Mouse (Mus musculus) natural killer cell, adult 2 months (primary cell): ENCODE results near the gene Chd2.

Experiments used
- DNase-seq, 2 experiments: peaks; one replicate each; pipeline ENCODE4 v3.0.0; 2022; ENCODE audit warnings: low spot score in 2 of 2

Chd2 gene

GRCm38 (mm10) chr7:73561492-73562055 lies 19.9 kb upstream of the Chd2 start:
- no peak for DNase-seq

GRCm38 (mm10) chr7:73560811-73561210 lies 19.2 kb upstream of the Chd2 start:
- no peak for DNase-seq

GRCm38 (mm10) chr7:73559853-73560190 lies 18.2 kb upstream of the Chd2 start:
- no peak for DNase-seq

GRCm38 (mm10) chr7:73559170-73559852 lies 17.7 kb upstream of the Chd2 start:
- DNase-seq = no peak

GRCm38 (mm10) chr7:73558293-73559169 lies 16.9 kb upstream of the Chd2 start:
- peak; percentile 99 for DNase-seq

GRCm38 (mm10) chr7:73557671-73558265 lies 16.1 kb upstream of the Chd2 start:
- peak; percentile 33 to 50 for DNase-seq

- no peak for DNase-seq
Measured at GRCm38 (mm10) chr7:73556688-73557667, 15.3 kb upstream of the Chd2 start.

GRCm38 (mm10) chr7:73555918-73556580 lies 14.4 kb upstream of the Chd2 start:
- DNase-seq = no peak

GRCm38 (mm10) chr7:73554849-73555248 lies 13.2 kb upstream of the Chd2 start:
- DNase-seq = no peak

- DNase-seq = no peak
Measured at GRCm38 (mm10) chr7:73553160-73553559, 11.5 kb upstream of the Chd2 start.

- DNase-seq = no peak
Measured at GRCm38 (mm10) chr7:73552054-73552750, 10.6 kb upstream of the Chd2 start.

- DNase-seq = no peak
Measured at GRCm38 (mm10) chr7:73551370-73551769, 9.7 kb upstream of the Chd2 start.

GRCm38 (mm10) chr7:73548051-73548450 lies 6.4 kb upstream of the Chd2 start:
- DNase-seq = no peak

GRCm38 (mm10) chr7:73546561-73547510 lies 5.2 kb upstream of the Chd2 start:
- DNase-seq = no peak

GRCm38 (mm10) chr7:73545004-73545403 lies 3.4 kb upstream of the Chd2 start:
- no peak for DNase-seq

- DNase-seq = no peak
Measured at GRCm38 (mm10) chr7:73542131-73542853, 662 bp upstream of the Chd2 start.

GRCm38 (mm10) chr7:73541079-73541390 lies 595 bp downstream of the Chd2 start:
- DNase-seq = no peak
